ENCODE assay signal across 18 mouse cellular contexts in genomic region chr7:49235271-49235681, GRCm38 (mm10).
A peak's percentile ranks its signal among the peaks of the same experiment; 100 is the strongest.
DNase-seq lines count a peak whose midpoint lies in the region; ATAC-seq and TF ChIP-seq lines count a peak whose summit lies in the region.
"Had no signal": no experiment of that assay in that cellular context is flagged by ENCODE, and none has a peak within 500 bp of the region (broad histone marks: within the 10 kb centered on the region; RNA-seq: fewer than 3 reads in every experiment).

No protein-coding gene starts in this region.

- WGBS in heart, embryonic 12.5 days: 43% methylated on average over 9 of the region's 9 CpGs
- 28% methylated on average over 9 of the region's 9 CpGs for WGBS in lung, embryonic 16.5 days
- WGBS in lung, adult 2 months: 55% methylated on average over 9 of the region's 9 CpGs
- 66% methylated on average over 9 of the region's 9 CpGs for WGBS in kidney, embryonic 15.5 days
- 38% methylated on average over 9 of the region's 9 CpGs for WGBS in stomach, embryonic 15.5 days
- 71% methylated on average over 9 of the region's 9 CpGs for WGBS in forebrain, embryonic 14.5 days

- 0 out of 2 replicates have a peak, but pooled peaks have one; percentile 54 for ATAC-seq in heart, embryonic 12.5 days (ENCODE audit: insufficient number of reproducible peaks, low FRiP score)
- ATAC-seq in lung, embryonic 16.5 days (ENCODE audit: low read depth): 0 out of 2 replicates have a peak, but pooled peaks have one; percentile 6
- no peak for ATAC-seq in kidney, embryonic 15.5 days (replicated peaks; ENCODE audit: low FRiP score)
- ATAC-seq in stomach, embryonic 15.5 days (ENCODE audit: insufficient read depth, low FRiP score, low read depth): no peak
- no peak for ATAC-seq in forebrain, embryonic 14.5 days
- ATAC-seq: forebrain, embryonic 16.5 days had no signal

- no peaks in the 10 kb centered on the region for H3K36me3 ChIP-seq in heart, embryonic 12.5 days
- no peaks in the 10 kb centered on the region for H3K36me3 ChIP-seq in lung, embryonic 16.5 days (ENCODE audit: control insufficient read depth, insufficient read depth, low read length)
- no peaks in the 10 kb centered on the region for H3K36me3 ChIP-seq in kidney, embryonic 15.5 days
- no peaks in the 10 kb centered on the region for H3K36me3 ChIP-seq in stomach, embryonic 15.5 days
- H3K36me3 ChIP-seq in forebrain, embryonic 14.5 days (ENCODE audit: control insufficient read depth, insufficient read depth, low read length): no peaks in the 10 kb centered on the region
- H3K36me3 ChIP-seq: embryonic facial prominence, embryonic 13.5 days; hindbrain, embryonic 15.5 days; limb, embryonic 10.5 days had no signal

- TF ChIP-seq CTCF in lung, adult 2 months (IDR thresholded peaks at IDR 0.05; ENCODE audit: insufficient read depth, low read length): no peak

- H3K9me3 ChIP-seq in heart, embryonic 12.5 days (replicated peaks): no peaks in the 10 kb centered on the region
- no peaks in the 10 kb centered on the region for H3K9me3 ChIP-seq in lung, embryonic 16.5 days (ENCODE audit: control insufficient read depth, low read length)
- H3K9me3 ChIP-seq in kidney, embryonic 15.5 days (replicated peaks): no peaks in the 10 kb centered on the region
- H3K9me3 ChIP-seq in stomach, embryonic 15.5 days: no peaks in the 10 kb centered on the region
- no peaks in the 10 kb centered on the region for H3K9me3 ChIP-seq in forebrain, embryonic 14.5 days (replicated peaks; ENCODE audit: control insufficient read depth, low read length)
- H3K9me3 ChIP-seq: embryonic facial prominence, embryonic 13.5 days; hindbrain, embryonic 15.5 days; limb, embryonic 10.5 days had no signal

- H3K27ac ChIP-seq in heart, embryonic 12.5 days (ENCODE audit: poor library complexity, severe bottlenecking): peak overlapping the region; percentile 45
- H3K27ac ChIP-seq in lung, embryonic 16.5 days (ENCODE audit: low read length): 0 out of 2 replicates have a peak overlapping the region, but pooled peaks have one; percentile 5
- peak overlapping the region; percentile 49 for H3K27ac ChIP-seq in kidney, embryonic 15.5 days
- peak overlapping the region; percentile 64 for H3K27ac ChIP-seq in stomach, embryonic 15.5 days
- H3K27ac ChIP-seq in forebrain, embryonic 14.5 days (ENCODE audit: low read depth, low read length): no peak overlapping the region
- H3K27ac ChIP-seq: embryonic facial prominence, embryonic 13.5 days; hindbrain, embryonic 15.5 days; limb, embryonic 10.5 days; macrophage had no signal

- H3K4me2 ChIP-seq in heart, embryonic 12.5 days: 0 out of 2 replicates have a peak overlapping the region, but pooled peaks have one; percentile 3
- no peak overlapping the region for H3K4me2 ChIP-seq in lung, embryonic 16.5 days (ENCODE audit: low read depth, low read length)
- no peak overlapping the region for H3K4me2 ChIP-seq in kidney, embryonic 15.5 days
- no peak overlapping the region for H3K4me2 ChIP-seq in stomach, embryonic 15.5 days
- H3K4me2 ChIP-seq in forebrain, embryonic 14.5 days (ENCODE audit: low read length): no peak overlapping the region
- H3K4me2 ChIP-seq: embryonic facial prominence, embryonic 13.5 days; hindbrain, embryonic 15.5 days had no signal

- TF ChIP-seq POLR2A in lung, adult 2 months (IDR thresholded peaks at IDR 0.05; ENCODE audit: borderline replicate concordance, extremely low read depth, low read depth, low read length): no peak

- no peaks in the 10 kb centered on the region; the same call in 1 of the 2 replicates for H3K27me3 ChIP-seq in heart, embryonic 12.5 days (replicated peaks)
- H3K27me3 ChIP-seq in lung, embryonic 16.5 days (ENCODE audit: control insufficient read depth, insufficient read depth, low read depth, low read length): no peaks in the 10 kb centered on the region
- H3K27me3 ChIP-seq in kidney, embryonic 15.5 days: no peaks in the 10 kb centered on the region
- no peaks in the 10 kb centered on the region for H3K27me3 ChIP-seq in stomach, embryonic 15.5 days (replicated peaks)
- no peaks in the 10 kb centered on the region for H3K27me3 ChIP-seq in forebrain, embryonic 14.5 days (replicated peaks; ENCODE audit: control insufficient read depth, insufficient read depth, low read length)
- H3K27me3 ChIP-seq: embryonic facial prominence, embryonic 13.5 days; hindbrain, embryonic 15.5 days had no signal

- no peak overlapping the region for H3K4me3 ChIP-seq in heart, embryonic 12.5 days
- H3K4me3 ChIP-seq in lung, embryonic 16.5 days (ENCODE audit: low read length): no peak overlapping the region
- H3K4me3 ChIP-seq in lung, adult 2 months (replicated peaks; ENCODE audit: extremely low read depth, low read depth, low read length): no peak overlapping the region
- no peak overlapping the region for H3K4me3 ChIP-seq in kidney, embryonic 15.5 days (replicated peaks)
- no peak overlapping the region for H3K4me3 ChIP-seq in stomach, embryonic 15.5 days (replicated peaks)
- no peak overlapping the region for H3K4me3 ChIP-seq in forebrain, embryonic 14.5 days (ENCODE audit: low read depth, low read length)
- H3K4me3 ChIP-seq: embryonic facial prominence, embryonic 13.5 days; hindbrain, embryonic 15.5 days; limb, embryonic 10.5 days had no signal

- H3K9ac ChIP-seq in heart, embryonic 12.5 days: no peak overlapping the region
- H3K9ac ChIP-seq in lung, embryonic 16.5 days (ENCODE audit: low read length): no peak overlapping the region
- H3K9ac ChIP-seq in kidney, embryonic 15.5 days: no peak overlapping the region
- H3K9ac ChIP-seq in stomach, embryonic 15.5 days: no peak overlapping the region
- no peak overlapping the region for H3K9ac ChIP-seq in forebrain, embryonic 14.5 days (ENCODE audit: low read length)
- H3K9ac ChIP-seq: embryonic facial prominence, embryonic 13.5 days; hindbrain, embryonic 15.5 days had no signal

- intact Hi-C loops in heart, postnatal 14 days (cut with DNase I): no loop called here

- DNase-seq in heart, postnatal 14 days: no peak
- no peak for DNase-seq in lung, adult 2 months
- no peak for DNase-seq in spleen, postnatal 10 days (ENCODE audit: low spot score in 2 of 2)
- DNase-seq in forebrain, embryonic 14.5 days (ENCODE audit: low spot score): no peak
- DNase-seq: B cell, adult 2 months; cerebellum, adult 9-11 months; gastrocnemius, postnatal 25 days; layer of hippocampus, adult 9-11 months; thymus, postnatal 36 days had no signal

- H3K4me1 ChIP-seq in heart, embryonic 12.5 days (replicated peaks): peaks cover 32% of the 10 kb centered on the region
- H3K4me1 ChIP-seq in lung, embryonic 16.5 days (replicated peaks; ENCODE audit: control insufficient read depth, insufficient read depth, low read length): peaks cover 14% of the 10 kb centered on the region
- no peaks in the 10 kb centered on the region for H3K4me1 ChIP-seq in lung, adult 2 months (ENCODE audit: control insufficient read depth, insufficient read depth, low read length)
- H3K4me1 ChIP-seq in kidney, embryonic 15.5 days: peaks cover 12% of the 10 kb centered on the region; the same call in 1 of the 2 replicates
- H3K4me1 ChIP-seq in stomach, embryonic 15.5 days: peaks cover 17% of the 10 kb centered on the region
- H3K4me1 ChIP-seq in forebrain, embryonic 14.5 days (ENCODE audit: control insufficient read depth, insufficient read depth, low read length): no peaks in the 10 kb centered on the region

Comparison
In these comparisons a context has a peak if more than half of its experiments do, and no peak if none do; other contexts are left out.
1. ATAC-seq: peak in heart, embryonic 12.5 days (single experiment) and lung, embryonic 16.5 days (single experiment); none in kidney, embryonic 15.5 days (single experiment), stomach, embryonic 15.5 days (single experiment) and forebrain, embryonic 14.5 days (single experiment).